Mouse (Mus musculus) yolk sac, embryonic 10.5 days (tissue): ENCODE measurements around the gene Ntn3.

ENCODE experiments used
- DNase-seq: peaks from one replicate; pipeline ENCODE4 v3.0.0-alpha.2; 2017; ENCODE audit warnings: low spot score

Ntn3 gene

DNA sequence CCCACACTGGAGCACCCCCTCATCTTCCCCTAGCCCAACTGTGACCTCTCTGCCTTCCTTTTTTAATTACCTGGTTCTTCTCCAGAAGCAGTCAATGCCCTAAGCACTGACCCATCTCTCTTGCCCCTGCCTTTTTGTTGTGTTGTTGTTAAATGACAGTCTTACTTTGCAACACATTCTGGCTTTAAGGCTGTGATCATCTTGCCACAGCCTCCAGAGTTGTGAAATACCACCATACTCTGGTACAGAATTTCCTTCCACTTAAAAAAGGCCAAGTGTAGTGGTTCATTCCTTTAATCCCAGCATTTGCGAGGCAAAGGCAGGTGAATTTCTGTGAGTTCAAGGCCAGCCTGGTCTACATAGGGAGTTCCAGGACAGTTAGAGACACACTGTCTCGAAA lies 18.4 kb downstream of the Ntn3 start:
- no peak for DNase-seq

DNA sequence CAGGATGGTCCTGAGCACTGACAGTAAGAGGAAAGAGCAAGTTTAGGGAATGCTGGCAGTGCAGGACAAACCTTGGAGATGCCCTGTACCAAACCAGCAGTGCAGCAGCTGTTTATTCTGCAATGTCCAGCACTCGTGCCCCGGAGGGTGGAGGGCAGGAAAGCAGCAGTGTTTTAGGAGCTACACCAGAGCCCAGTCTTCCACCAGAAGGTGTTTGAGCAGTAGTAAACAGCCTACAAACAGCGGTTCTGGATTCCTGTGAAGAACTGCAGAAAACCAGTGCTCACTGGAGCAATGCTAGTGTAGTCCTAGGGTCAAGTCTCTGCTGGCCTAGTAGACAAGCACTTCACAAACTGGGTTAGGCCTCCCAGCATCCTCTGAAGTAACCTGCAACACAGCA lies 35.1 kb downstream of the Ntn3 start:
- no peak for DNase-seq

- DNase-seq = peak; percentile 54
Measured at GRCm38 (mm10) chr17:24173423-24173822, 35.9 kb downstream of the Ntn3 start.

DNA sequence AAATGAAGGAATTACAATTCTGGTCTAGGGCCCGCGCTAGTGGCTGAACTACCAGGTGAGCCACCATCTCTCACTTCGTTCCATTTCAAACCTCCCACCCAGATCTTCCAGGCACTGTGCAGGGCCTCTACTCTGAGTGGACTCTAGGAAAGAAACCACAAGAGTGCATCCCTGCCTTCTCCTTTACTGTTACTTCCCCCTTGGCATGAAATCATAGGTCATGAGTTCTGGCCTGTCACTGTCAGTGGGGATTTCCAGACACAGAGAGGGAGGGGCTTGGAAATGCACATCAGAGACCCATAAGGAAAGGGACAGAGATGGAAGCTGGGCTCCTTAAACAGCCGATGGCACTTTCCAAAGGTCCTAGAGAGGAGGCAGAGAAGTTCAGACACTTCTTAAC lies 37.6 kb downstream of the Ntn3 start:
- DNase-seq = no peak

- no peak for DNase-seq
Measured at GRCm38 (mm10) chr17:24170729-24171128, 38.6 kb downstream of the Ntn3 start.

GRCm38 (mm10) chr17:24170125-24170524 lies 39.2 kb downstream of the Ntn3 start:
- DNase-seq = no peak

GRCm38 (mm10) chr17:24169317-24170065 lies 39.8 kb downstream of the Ntn3 start, which contains the start of gene Atp6v0c:
Gene Atp6v0c, minus strand, starts transcription at chr17:24169702.
- peak; percentile 95 for DNase-seq

DNA sequence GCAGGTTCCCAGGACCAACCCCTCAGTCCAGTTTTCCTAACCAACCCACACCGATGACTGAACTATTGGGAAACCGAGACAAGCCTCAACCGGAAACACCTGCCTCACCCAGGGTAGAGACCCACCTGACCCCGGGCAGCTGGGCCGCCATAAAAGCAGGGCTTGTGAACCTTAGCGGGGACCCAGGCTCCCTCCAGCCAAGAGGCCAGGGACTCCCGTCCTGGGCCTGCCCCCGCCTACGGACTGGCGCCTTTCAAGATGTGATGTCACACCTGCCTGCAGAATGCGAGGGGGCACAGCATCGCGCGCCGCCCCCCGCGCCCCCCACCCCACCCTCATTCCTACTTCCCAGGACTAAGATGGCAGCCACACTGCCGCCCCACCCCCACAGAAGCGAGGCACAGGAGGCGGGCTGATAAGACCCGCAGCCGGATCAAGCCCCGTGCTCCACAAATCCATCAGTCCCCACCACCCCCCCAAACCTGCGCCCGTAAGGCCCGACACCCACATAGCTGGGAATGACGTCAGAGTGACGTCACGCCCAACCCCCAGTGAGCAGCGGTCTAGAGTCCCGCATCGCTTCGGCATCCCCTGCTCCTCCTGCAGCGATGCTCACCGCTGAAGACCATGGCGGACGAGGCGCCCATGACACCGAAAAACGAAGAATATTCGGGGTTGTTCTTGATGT lies 40.6 kb downstream of the Ntn3 start:
- DNase-seq = peak; percentile 79

- DNase-seq = no peak
Measured at GRCm38 (mm10) chr17:24167891-24168505, 41.3 kb downstream of the Ntn3 start.

DNA sequence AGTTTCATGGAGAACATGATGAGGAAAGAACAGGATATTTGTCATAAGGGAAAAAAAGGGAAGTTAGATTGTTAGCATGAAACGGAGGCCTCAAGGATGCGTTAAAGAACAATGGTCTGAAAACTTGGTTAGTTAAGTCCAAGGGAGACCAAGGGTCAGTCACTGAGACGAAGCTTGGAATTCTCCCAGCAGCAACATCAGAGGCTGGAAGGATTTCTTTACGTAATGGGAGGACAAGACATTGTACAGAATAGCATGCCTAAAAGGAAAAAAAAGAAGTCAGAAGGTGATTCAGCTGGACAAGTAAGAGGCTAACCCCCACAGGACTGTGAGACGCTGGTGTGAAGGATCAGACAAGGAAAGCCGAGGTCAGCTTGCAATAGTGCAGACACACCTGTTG lies 42.2 kb downstream of the Ntn3 start:
- no peak for DNase-seq

DNA sequence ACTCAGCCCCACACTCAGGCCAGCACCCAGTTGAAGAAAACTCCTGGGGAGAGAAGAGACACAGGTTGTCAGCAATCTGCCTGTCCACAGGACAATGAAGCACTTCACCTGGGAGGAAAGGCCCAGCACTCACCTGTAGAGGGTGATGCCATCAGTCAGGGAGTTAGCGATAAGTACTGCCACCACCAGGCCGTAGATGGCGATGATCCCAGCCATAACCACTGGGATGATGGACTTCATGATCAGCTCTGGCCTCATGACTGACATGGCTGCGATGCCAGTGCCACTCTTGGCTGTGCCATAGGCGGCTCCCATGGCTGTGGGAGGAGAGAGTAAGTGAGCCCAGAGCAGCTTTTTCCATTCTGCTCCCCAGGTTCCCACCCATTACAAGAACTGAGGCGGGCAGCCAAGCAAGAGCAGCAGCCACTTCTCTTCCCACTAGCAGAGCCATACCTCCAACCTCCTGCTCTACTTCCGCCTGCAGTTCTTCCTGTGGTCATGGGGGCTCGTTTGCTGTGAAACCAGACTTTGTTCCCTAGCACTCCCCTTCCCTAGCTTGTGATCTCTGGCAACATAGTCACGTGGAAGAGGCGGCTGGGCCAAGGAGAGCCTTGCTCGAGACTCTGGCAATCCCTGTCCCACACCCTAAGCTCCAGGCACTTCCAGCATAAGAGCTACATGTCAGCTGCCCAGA lies 44.6 kb downstream of the Ntn3 start:
- peak; percentile 87 for DNase-seq

DNA sequence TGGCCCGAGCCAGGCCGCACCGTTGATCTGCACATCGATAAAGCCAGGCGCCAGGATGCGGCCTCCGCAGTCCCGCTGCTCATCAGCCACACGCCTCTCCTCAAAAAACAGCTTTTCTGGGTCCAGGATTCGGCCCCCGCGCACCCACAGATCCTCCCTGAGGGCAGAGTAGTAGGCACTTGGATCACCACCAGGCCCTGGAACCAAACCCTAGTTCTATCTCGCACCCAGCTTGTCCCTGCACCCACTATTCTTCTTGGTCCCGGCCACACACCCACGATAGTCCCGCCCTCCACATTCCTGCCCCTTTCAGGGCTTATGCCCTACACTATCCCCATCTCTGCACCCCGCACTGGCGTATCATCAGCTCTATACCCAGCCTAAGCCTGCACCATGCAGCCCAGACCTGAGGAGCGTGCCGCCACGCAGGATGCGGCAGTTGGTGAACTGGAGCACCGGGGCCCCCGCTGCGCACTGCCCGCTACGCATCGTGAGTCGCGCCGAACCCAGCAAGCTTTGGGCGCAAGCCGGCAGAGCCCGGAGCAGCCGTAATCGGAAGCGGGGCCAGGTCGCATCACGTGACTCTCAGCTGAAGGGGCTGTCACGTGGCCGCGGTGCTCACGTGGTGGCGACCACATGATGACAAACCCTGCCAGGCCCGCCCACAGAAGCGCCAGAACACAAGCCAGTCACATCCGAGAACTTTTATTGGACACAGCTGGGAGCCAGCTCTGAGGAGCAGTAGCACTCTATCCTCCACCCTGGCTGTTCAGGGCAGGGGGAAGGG lies 46.0 kb downstream of the Ntn3 start, which contains the start of gene Amdhd2:
Gene Amdhd2 (minus strand): TSS at position 591 of the 787 bp plus-strand sequence.
- DNase-seq = peak; percentile 96

DNA sequence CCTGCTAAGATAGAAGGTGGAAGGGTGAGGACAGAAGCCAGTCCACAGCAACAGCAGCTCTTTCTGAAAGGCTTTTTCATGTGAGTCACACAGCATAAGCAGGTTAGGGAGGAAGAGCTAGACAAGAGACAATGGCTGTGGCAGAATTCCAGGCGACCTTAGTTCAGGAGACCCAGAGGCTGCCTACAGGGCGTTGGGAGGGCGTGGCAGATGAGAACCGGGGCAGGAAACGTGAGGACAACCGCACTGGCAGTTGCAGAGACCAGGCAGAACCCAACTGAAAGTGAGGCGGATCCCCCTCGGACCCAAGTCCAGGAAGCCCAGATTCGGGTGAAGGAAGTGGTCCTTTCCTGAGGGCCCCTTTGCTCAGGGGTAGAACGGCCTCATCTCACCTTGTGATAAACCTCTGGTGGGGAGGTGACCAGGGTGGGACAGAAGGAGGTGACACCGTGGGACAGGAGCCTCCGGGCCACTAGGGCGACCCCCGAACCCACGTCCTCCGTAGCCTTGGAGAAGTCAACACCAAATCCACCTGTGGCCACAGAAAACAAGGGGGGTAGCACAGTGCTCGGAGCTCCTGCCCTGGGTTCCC lies 46.7 kb downstream of the Ntn3 start:
- DNase-seq = peak; percentile 48

GRCm38 (mm10) chr17:24161466-24161865 lies 47.9 kb downstream of the Ntn3 start:
- no peak for DNase-seq

GRCm38 (mm10) chr17:24157526-24157925 lies 51.8 kb downstream of the Ntn3 start:
- no peak for DNase-seq

DNA sequence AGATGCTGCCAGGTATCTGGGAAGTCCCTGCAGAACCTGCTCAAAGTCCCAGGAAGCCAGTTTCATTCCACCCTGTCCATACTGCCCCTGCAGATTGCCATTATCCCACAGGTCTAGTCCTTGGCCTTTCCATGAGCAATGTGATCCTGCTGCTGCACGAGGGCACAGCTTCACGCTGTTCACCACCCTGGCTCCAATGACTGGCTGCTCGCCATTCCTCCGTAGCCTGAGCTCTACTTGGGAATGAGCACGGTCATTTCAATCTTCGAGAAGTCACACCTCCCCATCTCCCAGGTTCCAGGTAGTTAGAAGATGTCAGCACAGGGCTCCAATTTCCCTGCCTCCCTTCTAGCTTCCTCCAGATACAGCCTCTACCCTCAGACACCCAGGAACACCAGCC lies 52.2 kb downstream of the Ntn3 start:
- DNase-seq = no peak

- no peak for DNase-seq
Measured at GRCm38 (mm10) chr17:24156394-24156793, 52.9 kb downstream of the Ntn3 start.

DNA sequence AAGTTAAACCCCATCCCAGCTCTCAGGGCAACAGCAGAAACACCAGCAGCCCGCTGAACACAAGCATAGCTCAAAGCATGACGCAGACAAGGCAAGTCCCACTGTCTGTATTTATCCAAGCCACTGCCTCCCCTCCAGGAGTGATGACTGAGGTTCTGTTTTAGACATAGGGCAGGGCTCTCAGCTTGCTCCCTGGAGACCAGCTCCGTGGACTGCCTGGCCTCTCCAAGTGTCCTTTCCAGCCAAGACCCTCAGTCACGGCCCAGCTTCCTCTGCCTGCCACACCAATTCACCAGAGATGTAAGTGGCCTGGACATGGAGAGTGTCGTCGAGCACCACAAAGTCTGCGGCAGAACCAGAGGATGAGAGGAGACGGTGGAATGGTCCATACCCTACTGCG lies 53.6 kb downstream of the Ntn3 start:
- DNase-seq = no peak

GRCm38 (mm10) chr17:24154463-24154862 lies 54.9 kb downstream of the Ntn3 start:
- peak; percentile 47 for DNase-seq
